Mouse (Mus musculus): ENCODE measurements around the gene Zfp9. TPM values are rescaled to one million over a fixed set of nuclear protein-coding genes. Genes with fewer than 3 reads are reported as not detected.

Gene Zfp9
- 1.3 and 1.4 TPM in 2 replicates for polyA plus RNA-seq (2012; rRNA removed)

GRCm38 (mm10) chr6:118478957-118479708 is at the start of gene Zfp9:
Gene Zfp9, minus strand, starts transcription at chr6:118479320.

GRCm38 (mm10) chr6:118455042-118455631 is 24.0 kb downstream of the Zfp9 start, which contains the start of gene Zfp248:
Gene Zfp248, minus strand, starts transcription at chr6:118455528.

GRCm38 (mm10) chr6:118419050-118419920 is 59.8 kb downstream of the Zfp9 start, which contains the start of gene Bms1:
Gene Bms1, minus strand, starts transcription at chr6:118419474.

Other genes with a start within 250 kb of the Zfp9 start
- gene Bms1, start 59.8 kb downstream of the Zfp9 start, polyA plus RNA-seq (2012; rRNA removed): 3.3 and 3.4 TPM in 2 replicates
- 1.00 and 1.9 TPM in 2 replicates for gene Zfp248, start 23.8 kb downstream of the Zfp9 start, polyA plus RNA-seq (2012; rRNA removed)
- 1.6 and 1.9 TPM in 2 replicates for gene Ankrd26, start 82.9 kb upstream of the Zfp9 start, polyA plus RNA-seq (2012; rRNA removed)

Measured in ovary, adult 2 months (tissue).